Mouse (Mus musculus): ENCODE data around the gene Thbs2.

- TF ChIP-seq CTCF (IDR thresholded peaks at IDR 0.05; ENCODE audit: control insufficient read depth, insufficient read depth, insufficient replicate concordance, low read depth, low read length): no peak
- TF ChIP-seq POLR2A (IDR thresholded peaks at IDR 0.05; ENCODE audit: control insufficient read depth, low read depth, low read length): no peak
These were observed 2.1 kb downstream of the Thbs2 start for GRCm38 (mm10) chr17:14691901-14692300.

Data from testis, adult 2 months (tissue).